In genomic region chr7:30634621-30635020, GRCm38 (mm10) we compare ENCODE assay signal across 9 mouse cellular contexts. TPM values are rescaled to one million over a fixed set of nuclear protein-coding genes. Genes with fewer than 3 reads are reported as not detected.
DNase-seq lines count a peak whose midpoint lies in the region; ATAC-seq and TF ChIP-seq lines count a peak whose summit lies in the region.
"Had no signal": no experiment of that assay in that cellular context is flagged by ENCODE, and none has a peak within 500 bp of the region (broad histone marks: within the 10 kb centered on the region; RNA-seq: fewer than 3 reads in every experiment).

No protein-coding gene starts in this region.

- 1% methylated on average over 20 of the region's 20 CpGs for WGBS in limb, embryonic 12.5 days
- 2% methylated on average over 20 of the region's 20 CpGs for WGBS in midbrain, embryonic 12.5 days

- peak in 1 of 2 experiments; percentile 57; a peak in 2 of 4 replicates for TF ChIP-seq CTCF in CH12.LX (conservative IDR thresholded peaks at IDR 0.05 in 1 of 2, IDR thresholded peaks at IDR 0.05 in 1 of 2; ENCODE audit: low read depth in 2 of 2, low read length in 2 of 2)
- TF ChIP-seq CTCF in testis, adult 2 months (IDR thresholded peaks at IDR 0.05; ENCODE audit: control insufficient read depth, insufficient read depth, insufficient replicate concordance, low read depth, low read length) = peak; percentile 58; the same call in 1 of the 2 replicates

- no peak overlapping the region for H3K9ac ChIP-seq in CH12.LX (ENCODE audit: insufficient read depth, low read depth)
- H3K9ac ChIP-seq in limb, embryonic 12.5 days (replicated peaks) = 0 out of 2 replicates have a peak overlapping the region, but pooled peaks have one; percentile 31
- H3K9ac ChIP-seq in midbrain, embryonic 12.5 days (replicated peaks) = no peak overlapping the region

- TF ChIP-seq POLR2A in CH12.LX (IDR thresholded peaks at IDR 0.05; ENCODE audit: low read depth, low read length) = no peak
- TF ChIP-seq POLR2A in testis, adult 2 months (IDR thresholded peaks at IDR 0.05; ENCODE audit: control insufficient read depth, low read depth, low read length) = 0 out of 2 replicates have a peak, but pooled peaks have one; percentile 13

- H3K27me3 ChIP-seq in CH12.LX (replicated peaks) = no peaks in the 10 kb centered on the region
- H3K27me3 ChIP-seq in limb, embryonic 12.5 days = peaks cover 64% of the 10 kb centered on the region
- peaks cover 83% of the 10 kb centered on the region for H3K27me3 ChIP-seq in midbrain, embryonic 12.5 days
- no peaks in the 10 kb centered on the region for H3K27me3 ChIP-seq in testis, adult 2 months (ENCODE audit: control insufficient read depth, insufficient read depth, low read length)

- no peak overlapping the region for H3K4me3 ChIP-seq in CH12.LX (replicated peaks in 1 of 3; ENCODE audit: low read depth in 2 of 3, low read length in 2 of 3, poor library complexity in 1 of 3)
- peak overlapping the region; percentile 29 for H3K4me3 ChIP-seq in limb, embryonic 12.5 days (replicated peaks)
- H3K4me3 ChIP-seq in midbrain, embryonic 12.5 days = peak overlapping the region; percentile 19
- H3K4me3 ChIP-seq in testis, adult 2 months (ENCODE audit: control insufficient read depth, low read depth, low read length) = peak overlapping the region; percentile 82

- ATAC-seq in CD4-positive, CD25-positive, alpha-beta regulatory T cell, adult 4 months = no peak
- ATAC-seq in limb, embryonic 12.5 days (ENCODE audit: insufficient number of reproducible peaks, insufficient read depth, low FRiP score, low TSS enrichment, low read depth) = peak; percentile 66
- ATAC-seq in midbrain, embryonic 12.5 days (ENCODE audit: low FRiP score, low read depth) = 0 out of 2 replicates have a peak, but pooled peaks have one; percentile 54

- no peak overlapping the region for H3K4me2 ChIP-seq in CH12.LX (ENCODE audit: insufficient read depth, low read depth, poor library complexity, severe bottlenecking)
- H3K4me2 ChIP-seq in limb, embryonic 12.5 days = peak overlapping the region; percentile 45
- H3K4me2 ChIP-seq in midbrain, embryonic 12.5 days (replicated peaks) = peak overlapping the region; percentile 38

- intact Hi-C loops in heart, postnatal 36 days (cut with DNase I) = no loop called here

- no peaks in the 10 kb centered on the region for H3K36me3 ChIP-seq in CH12.LX (replicated peaks in 1 of 2; ENCODE audit: control insufficient read depth in 1 of 2, insufficient read depth in 1 of 2, low read length in 1 of 2)
- no peaks in the 10 kb centered on the region for H3K36me3 ChIP-seq in limb, embryonic 12.5 days
- H3K36me3 ChIP-seq in midbrain, embryonic 12.5 days = no peaks in the 10 kb centered on the region
- no peaks in the 10 kb centered on the region for H3K36me3 ChIP-seq in testis, adult 2 months (ENCODE audit: control insufficient read depth, insufficient read depth, low read length)

- no peak; the same call in 1 of the 2 replicates for TF ChIP-seq RAD21 in CH12.LX (IDR thresholded peaks at IDR 0.05; ENCODE audit: low read depth, low read length)

- dilution Hi-C loops in CH12.LX (cut with MboI; ENCODE audit: extremely low pct_ligation_motif_present, extremely low pct_unique_long_range_greater_than_20kb, low sequenced_read_pairs) = no loop called here

- H3K27ac ChIP-seq in CH12.LX (ENCODE audit: insufficient read depth, low read depth) = no peak overlapping the region
- H3K27ac ChIP-seq in limb, embryonic 12.5 days = no peak overlapping the region
- H3K27ac ChIP-seq in midbrain, embryonic 12.5 days (replicated peaks) = no peak overlapping the region
- H3K27ac ChIP-seq in testis, adult 2 months (ENCODE audit: control insufficient read depth, insufficient read depth, low read depth, low read length) = no peak overlapping the region
- H3K27ac ChIP-seq: macrophage had no signal

- H3K4me1 ChIP-seq in CH12.LX (ENCODE audit: control insufficient read depth in 1 of 2, insufficient read depth in 2 of 2) = peaks cover 9 to 16% of the 10 kb centered on the region in 2 experiments; a peak in 3 of 4 replicates
- H3K4me1 ChIP-seq in limb, embryonic 12.5 days (replicated peaks) = peaks cover 24% of the 10 kb centered on the region
- peaks cover 7% of the 10 kb centered on the region for H3K4me1 ChIP-seq in midbrain, embryonic 12.5 days
- H3K4me1 ChIP-seq in testis, adult 2 months (ENCODE audit: control insufficient read depth, insufficient read depth, low read length) = peaks cover 13% of the 10 kb centered on the region

- in situ Hi-C loops in CH12.LX (cut with MboI; ENCODE audit: low pct_ligation_motif_present, low pct_unique_long_range_greater_than_20kb, low sequenced_read_pairs) = no loop called here

- peak; percentile 72 for DNase-seq in CD4-positive, CD25-positive, alpha-beta regulatory T cell, adult 2 months (ENCODE audit: low read depth, low spot score)
- DNase-seq in CH12.LX (ENCODE audit: extremely low read depth) = no peak
- peak; percentile 80 for DNase-seq in embryo, embryonic 11 days
- DNase-seq in heart, postnatal 36 days = peak; percentile 26 to 44

- no peaks in the 10 kb centered on the region for H3K79me2 ChIP-seq in CH12.LX (replicated peaks; ENCODE audit: control insufficient read depth, extremely low read depth, insufficient read depth, poor library complexity, severe bottlenecking)

- H3K9me3 ChIP-seq in CH12.LX (replicated peaks; ENCODE audit: low read length) = no peaks in the 10 kb centered on the region
- H3K9me3 ChIP-seq in limb, embryonic 12.5 days = no peaks in the 10 kb centered on the region
- no peaks in the 10 kb centered on the region for H3K9me3 ChIP-seq in midbrain, embryonic 12.5 days

- TF ChIP-seq EP300 in CH12.LX (IDR thresholded peaks at IDR 0.05; ENCODE audit: low read length) = no peak

TF ChIP-seq in CH12.LX, 34 proteins besides CTCF, POLR2A, EP300 and RAD21:
- TF ChIP-seq SMC3 (IDR thresholded peaks at IDR 0.05; ENCODE audit: low read depth, low read length) (peak; percentile 44), GABPA (IDR thresholded peaks at IDR 0.05; ENCODE audit: insufficient replicate concordance, low read depth, low read length) (no peak)

RNA-seq across cellular contexts. Expression of gene Etv2, which starts 1.0 kb away (rescaled TPM):
- polyA plus RNA-seq in CD4-positive, CD25-positive, alpha-beta regulatory T cell, adult 4 months (2017; shearing (Covaris generic)) = not detected
- not detected in 2 replicates for total RNA-seq in CH12.LX (2012; rRNA removed)
- not detected in 2 replicates for total RNA-seq in CH12.LX (2014; rRNA removed)
- not detected in 2 replicates for polyA plus RNA-seq in CH12.LX (2012; ENCODE audit: insufficient read length, low read depth)
- not detected for total RNA-seq in heart, postnatal 36 days (2021)
- not detected in 2 replicates for polyA plus RNA-seq in limb, embryonic 12.5 days (2016; fragmentation: Nextera tagmentation; extraction: Ambion mirVana)
- not detected in 2 replicates for polyA plus RNA-seq in midbrain, embryonic 12.5 days (2016; fragmentation: Nextera tagmentation; extraction: Ambion mirVana)
- polyA plus RNA-seq in testis, adult 2 months (2012; rRNA removed) = 7.9 and 8.4 TPM in 2 replicates
- polyA plus RNA-seq: macrophage had no signal

RNA-seq across cellular contexts. Expression of gene Cox6b1, which starts 8.7 kb away (rescaled TPM):
- 100 to 1,000 TPM; 333 to 643 TPM for polyA plus RNA-seq in CD4-positive, CD25-positive, alpha-beta regulatory T cell, adult 4 months (2017; shearing (Covaris generic))
- total RNA-seq in CH12.LX (2012; rRNA removed) = 432 and 456 TPM in 2 replicates
- 776 and 802 TPM in 2 replicates for total RNA-seq in CH12.LX (2014; rRNA removed)
- polyA plus RNA-seq in CH12.LX (2012; ENCODE audit: insufficient read length, low read depth) = 581 and 625 TPM in 2 replicates
- 1,000 to 10,000 TPM; 4,758 to 4,785 TPM for total RNA-seq in heart, postnatal 36 days (2021)
- polyA plus RNA-seq in limb, embryonic 12.5 days (2016; fragmentation: Nextera tagmentation; extraction: Ambion mirVana) = 783 and 848 TPM in 2 replicates
- 801 and 832 TPM in 2 replicates for polyA plus RNA-seq in midbrain, embryonic 12.5 days (2016; fragmentation: Nextera tagmentation; extraction: Ambion mirVana)
- polyA plus RNA-seq in testis, adult 2 months (2012; rRNA removed) = 51.8 and 74.9 TPM in 2 replicates

RNA-seq across cellular contexts. Expression of gene Rbm42, which starts 15.5 kb away (rescaled TPM):
- polyA plus RNA-seq in CD4-positive, CD25-positive, alpha-beta regulatory T cell, adult 4 months (2017; shearing (Covaris generic)) = 10 to 100 TPM; 14.4 to 25.1 TPM
- total RNA-seq in CH12.LX (2012; rRNA removed) (109 and 121 TPM in 2 replicates), CH12.LX (2014; rRNA removed) (65.3 and 67.2 TPM in 2 replicates)
- polyA plus RNA-seq in CH12.LX (2012; ENCODE audit: insufficient read length, low read depth) = 104 and 105 TPM in 2 replicates
- 10 to 100 TPM; 51.9 to 54.5 TPM for total RNA-seq in heart, postnatal 36 days (2021)
- 150 and 155 TPM in 2 replicates for polyA plus RNA-seq in limb, embryonic 12.5 days (2016; fragmentation: Nextera tagmentation; extraction: Ambion mirVana)
- polyA plus RNA-seq in midbrain, embryonic 12.5 days (2016; fragmentation: Nextera tagmentation; extraction: Ambion mirVana) = 153 and 154 TPM in 2 replicates
- 27.1 and 33.0 TPM in 2 replicates for polyA plus RNA-seq in testis, adult 2 months (2012; rRNA removed)

RNA-seq across cellular contexts. Expression of gene Upk1a, which starts 22.0 kb away (rescaled TPM):
- polyA plus RNA-seq in CD4-positive, CD25-positive, alpha-beta regulatory T cell, adult 4 months (2017; shearing (Covaris generic)) = under 1 TPM; 0.38 to 0.60 TPM
- total RNA-seq in CH12.LX (2012; rRNA removed) (6.5 and 10.9 TPM in 2 replicates), CH12.LX (2014; rRNA removed) (0.47 and 0.49 TPM in 2 replicates)
- polyA plus RNA-seq in CH12.LX (2012; ENCODE audit: insufficient read length, low read depth) = 1.8 and 2.3 TPM in 2 replicates
- total RNA-seq in heart, postnatal 36 days (2021) = under 1 TPM; 0.19 to 0.56 TPM
- 1.4 and 2.0 TPM in 2 replicates for polyA plus RNA-seq in limb, embryonic 12.5 days (2016; fragmentation: Nextera tagmentation; extraction: Ambion mirVana)
- 0.75 and 0.85 TPM in 2 replicates for polyA plus RNA-seq in midbrain, embryonic 12.5 days (2016; fragmentation: Nextera tagmentation; extraction: Ambion mirVana)
- polyA plus RNA-seq in testis, adult 2 months (2012; rRNA removed) = 6.5 TPM in 2 replicates

RNA-seq across cellular contexts. Expression of gene Haus5, which starts 30.2 kb away (rescaled TPM):
- 10 to 100 TPM; 21.3 to 44.0 TPM for polyA plus RNA-seq in CD4-positive, CD25-positive, alpha-beta regulatory T cell, adult 4 months (2017; shearing (Covaris generic))
- total RNA-seq in CH12.LX (2012; rRNA removed) = 45.6 and 47.7 TPM in 2 replicates
- 32.3 and 38.5 TPM in 2 replicates for total RNA-seq in CH12.LX (2014; rRNA removed)
- 50.9 and 52.8 TPM in 2 replicates for polyA plus RNA-seq in CH12.LX (2012; ENCODE audit: insufficient read length, low read depth)
- 1 to 10 TPM; 6.0 to 6.4 TPM for total RNA-seq in heart, postnatal 36 days (2021)
- polyA plus RNA-seq in limb, embryonic 12.5 days (2016; fragmentation: Nextera tagmentation; extraction: Ambion mirVana) = 64.3 and 70.0 TPM in 2 replicates
- 49.0 and 50.4 TPM in 2 replicates for polyA plus RNA-seq in midbrain, embryonic 12.5 days (2016; fragmentation: Nextera tagmentation; extraction: Ambion mirVana)
- 21.1 and 22.4 TPM in 2 replicates for polyA plus RNA-seq in testis, adult 2 months (2012; rRNA removed)

Comparison
In these comparisons a context has a peak if more than half of its experiments do, and no peak if none do; other contexts are left out.
1. H3K4me3 ChIP-seq: peak in limb, embryonic 12.5 days (single experiment), midbrain, embryonic 12.5 days (single experiment) and testis, adult 2 months (single experiment); none in CH12.LX (0 of 3).